Mouse (Mus musculus) liver, postnatal 0 days (tissue): Measurements from ENCODE around the gene Apoc4. TPM values are rescaled to one million over a fixed set of nuclear protein-coding genes. Genes with fewer than 3 reads are reported as not detected.

ENCODE experiments used
- ATAC-seq: fragments of 200-750 bp; cut with Nextera tagmentation; 2 replicates; pipeline ENCODE4 v1.8.0; 2017; ENCODE audit warnings: mild to moderate bottlenecking, moderate library complexity
- DNase-seq: peaks from one replicate; pipeline ENCODE4 v3.0.0-alpha.2; 2016
- H3K27ac ChIP-seq: fragments of 300-500 bp; sonication (generic); 2 replicates; pipeline ENCODE4 v1.5.1; 2014; ENCODE audit warnings: antibody characterized with exemption, moderate library complexity, mild to moderate bottlenecking, low read depth
- H3K27me3 ChIP-seq: fragments of 300-500 bp; sonication (generic); 2 replicates; pipeline ENCODE4 v1.6.1; 2014; ENCODE audit warnings: low read length, control low read depth, mixed read lengths; ENCODE audit not compliant: insufficient read depth
- H3K36me3 ChIP-seq: fragments of 300-500 bp; sonication (generic); replicated peaks from 2 replicates; pipeline ENCODE4 v1.6.1; 2014; ENCODE audit warnings: mild to moderate bottlenecking, control low read depth, low read length, moderate library complexity, mixed read lengths; ENCODE audit not compliant: insufficient read depth
- H3K4me1 ChIP-seq: fragments of 300-500 bp; sonication (generic); 2 replicates; pipeline ENCODE4 v1.6.1; 2014; ENCODE audit warnings: antibody characterized with exemption, mild to moderate bottlenecking, control low read depth; ENCODE audit not compliant: insufficient read depth
- H3K4me2 ChIP-seq: fragments of 300-500 bp; sonication (generic); 2 replicates; pipeline ENCODE4 v1.6.1; 2014; ENCODE audit warnings: low read depth, mild to moderate bottlenecking, low read length, moderate library complexity, mixed read lengths
- H3K4me3 ChIP-seq: fragments of 300-500 bp; sonication (generic); 2 replicates; pipeline ENCODE4 v1.5.1; 2014; ENCODE audit warnings: low read depth, low read length
- H3K9ac ChIP-seq: fragments of 300-500 bp; sonication (generic); replicated peaks from 2 replicates; pipeline ENCODE4 v1.6.1; 2014; ENCODE audit warnings: mild to moderate bottlenecking, moderate library complexity
- H3K9me3 ChIP-seq: fragments of 300-500 bp; sonication (generic); 2 replicates; pipeline ENCODE4 v1.6.1; 2016; ENCODE audit warnings: mild to moderate bottlenecking, control low read depth, low read length, mixed read lengths
- CTCF ChIP-seq: sonication (generic); IDR thresholded peaks from 2 replicates; pipeline ENCODE4 v1.5.1; 2016; ENCODE audit warnings: antibody characterized with exemption, low read depth
- EP300 ChIP-seq: IDR thresholded peaks from 2 replicates; pipeline ENCODE4 v1.6.1; 2016; ENCODE audit warnings: antibody characterized with exemption, low read depth, mild to moderate bottlenecking
- WGBS: fragments of 180-500 bp; shearing (Covaris S2); extraction: QIAGEN DNeasy Blood & Tissue Kit; methylation state at CpG from one replicate; pipeline ENCODE4 v1.1.7; 2014; ENCODE audit not compliant: insufficient replicate concordance; 5-methylcytosine and 5-hydroxymethylcytosine counted together
- polyA plus RNA-seq: library from polyadenylated mRNA; unstranded; fragments of >200 nt; fragmentation: Nextera tagmentation; extraction: Ambion mirVana; gene quantifications from 2 replicates; pipeline ENCODE4 v1.2.1, GENCODE M21; 2015

The Apoc4 gene
- polyA plus RNA-seq, 1 experiment from 2014 or later = 2,808 TPM

- peak overlapping the region; percentile 45 for H3K4me2 ChIP-seq
- peaks cover 16% of the 10 kb centered on the region for H3K36me3 ChIP-seq
- peak overlapping the region; percentile 98 for H3K27ac ChIP-seq
- H3K4me3 ChIP-seq = no peak overlapping the region
- peak; percentile 83 for DNase-seq
- 20% methylated on average over 22 of the region's 22 CpGs for WGBS
- H3K4me1 ChIP-seq = peaks cover 42% of the 10 kb centered on the region
- H3K27me3 ChIP-seq = no peaks in the 10 kb centered on the region
- peak; percentile 82 for TF ChIP-seq CTCF
- TF ChIP-seq EP300 = peak; percentile 79
- ATAC-seq = peak; percentile 87
- H3K9ac ChIP-seq = peak overlapping the region; percentile 47
- no peaks in the 10 kb centered on the region for H3K9me3 ChIP-seq
Observed at GRCm38 (mm10) chr7:19701069-19701761, 19.9 kb upstream of the Apoc4 start.

GRCm38 (mm10) chr7:19700299-19701068, 19.2 kb upstream of the Apoc4 start:
- Histone ChIP-seq H3K9ac (peak overlapping the region; percentile 31), H3K4me3 (no peak overlapping the region), H3K27ac (peak overlapping the region; percentile 98), H3K4me1 (peaks cover 49% of the 10 kb centered on the region), H3K27me3 (no peaks in the 10 kb centered on the region), H3K36me3 (peaks cover 15% of the 10 kb centered on the region), H3K9me3 (no peaks in the 10 kb centered on the region), H3K4me2 (peak overlapping the region; percentile 45)
- no peak for DNase-seq
- no peak for TF ChIP-seq EP300
- TF ChIP-seq CTCF = no peak
- no peak for ATAC-seq
- WGBS = 37% methylated on average over 12 of the region's 12 CpGs

GRCm38 (mm10) chr7:19699827-19700148, 18.5 kb upstream of the Apoc4 start:
- Histone ChIP-seq H3K36me3 (peaks cover 15% of the 10 kb centered on the region), H3K9me3 (no peaks in the 10 kb centered on the region), H3K4me2 (peak overlapping the region; percentile 68), H3K4me3 (no peak overlapping the region), H3K9ac (peak overlapping the region; percentile 83), H3K27ac (peak overlapping the region; percentile 98), H3K27me3 (no peaks in the 10 kb centered on the region), H3K4me1 (peaks cover 56% of the 10 kb centered on the region)
- TF ChIP-seq EP300 (no peak), CTCF (no peak)
- DNase-seq (no peak), ATAC-seq (no peak)
- 47% methylated on average over 4 of the region's 4 CpGs for WGBS

GRCm38 (mm10) chr7:19698907-19699826, 17.9 kb upstream of the Apoc4 start, which contains the start of gene Apoe:
Apoe (minus strand) TSS chr7:19699188.
- peak within 1 kb of the TSS; percentile 68 for H3K4me2 ChIP-seq
- DNase-seq (peak; percentile 84), ATAC-seq (peak; percentile 62)
- peak within 1 kb of the TSS; percentile 49 for H3K4me3 ChIP-seq
- peak within 1 kb of the TSS; percentile 83 for H3K9ac ChIP-seq
- peak within 1 kb of the TSS; percentile 98 for H3K27ac ChIP-seq
- H3K9me3 ChIP-seq = no peaks in the 10 kb centered on the region
- peaks cover 62% of the 10 kb centered on the region for H3K4me1 ChIP-seq
- WGBS = 3% methylated on average over 19 of the region's 20 CpGs
- no peaks in the 10 kb centered on the region for H3K27me3 ChIP-seq
- TF ChIP-seq CTCF (peak; percentile 16; the same call in 1 of the 2 replicates), EP300 (peak; percentile 69)
- peaks cover 15% of the 10 kb centered on the region for H3K36me3 ChIP-seq

- ATAC-seq (no peak), DNase-seq (peak; percentile 63)
- H3K9ac ChIP-seq = peak overlapping the region; percentile 83
- peak overlapping the region; percentile 68 for H3K4me2 ChIP-seq
- no peaks in the 10 kb centered on the region for H3K9me3 ChIP-seq
- H3K27ac ChIP-seq = peak overlapping the region; percentile 98
- peaks cover 15% of the 10 kb centered on the region for H3K36me3 ChIP-seq
- no peaks in the 10 kb centered on the region for H3K27me3 ChIP-seq
- WGBS = 3% methylated on average over 28 of the region's 28 CpGs
- peak overlapping the region; percentile 49 for H3K4me3 ChIP-seq
- TF ChIP-seq EP300 (no peak), CTCF (peak; percentile 56)
- peaks cover 71% of the 10 kb centered on the region for H3K4me1 ChIP-seq
Observed at GRCm38 (mm10) chr7:19697949-19698906, 16.9 kb upstream of the Apoc4 start.
